Mouse (Mus musculus): ENCODE results near the gene Smg6.

GRCm38 (mm10) chr11:75078616-75079015, 153.0 kb downstream of the Smg6 start:
- no peak for TF ChIP-seq CTCF (conservative IDR thresholded peaks at IDR 0.05; ENCODE audit: low read length)
- no peak for TF ChIP-seq NANOG (IDR thresholded peaks at IDR 0.05; ENCODE audit: borderline replicate concordance, low read length)

Data from E14TG2a.4 (cell line).